In the genomic region with DNA sequence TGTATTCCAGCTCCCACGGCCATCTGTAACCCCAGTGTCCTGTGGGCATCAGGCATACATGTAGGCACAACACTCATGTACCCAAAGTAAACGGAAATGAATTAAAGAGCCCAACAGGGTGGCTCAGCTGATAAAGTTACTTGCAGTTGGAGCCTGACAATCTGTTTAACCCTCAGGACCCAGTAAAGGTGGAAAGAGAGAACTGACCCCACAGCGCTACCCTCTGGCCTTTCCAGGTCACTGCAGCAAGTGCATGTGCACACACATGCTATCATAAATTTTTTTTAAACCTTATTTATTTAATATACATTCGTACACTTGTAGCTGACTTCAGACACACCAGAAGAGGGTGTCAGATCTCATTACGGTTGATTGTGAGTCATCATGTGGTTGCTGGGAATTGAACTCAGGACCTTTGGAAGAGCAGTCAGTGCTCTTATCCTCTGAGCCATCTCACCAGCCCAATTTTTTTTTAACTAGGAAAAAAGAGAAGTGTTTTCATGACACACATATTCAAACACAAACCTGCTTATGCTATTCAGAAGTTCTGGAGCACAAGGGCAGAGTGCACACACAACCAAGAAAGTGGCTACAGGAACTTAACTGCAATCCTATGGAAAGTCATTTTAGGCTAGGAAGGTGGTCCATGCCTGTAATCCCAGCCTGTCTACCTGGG, we compare ENCODE assay signal across 14 mouse cellular contexts. TPM values are rescaled to one million over a fixed set of nuclear protein-coding genes. Genes with fewer than 3 reads are reported as not detected.
DNase-seq lines count a peak whose midpoint lies in the region; ATAC-seq and TF ChIP-seq lines count a peak whose summit lies in the region.
"Had no signal": no experiment of that assay in that cellular context is flagged by ENCODE, and none has a peak within 500 bp of the region (broad histone marks: within the 10 kb centered on the region; RNA-seq: fewer than 3 reads in every experiment).

No protein-coding gene starts in this region.

- H3K4me2 ChIP-seq in heart, embryonic 11.5 days, result no peak overlapping the region
- H3K4me2 ChIP-seq: hindbrain, embryonic 15.5 days; stomach, embryonic 15.5 days had no signal

- H3K36me3 ChIP-seq in heart, embryonic 11.5 days (ENCODE audit: control insufficient read depth, insufficient read depth, low read length), result peaks cover 32% of the 10 kb centered on the region
- H3K36me3 ChIP-seq in small intestine, adult 2 months (ENCODE audit: control insufficient read depth, insufficient read depth, low read length), result peaks cover 44% of the 10 kb centered on the region

- TF ChIP-seq POLR2A in small intestine, adult 2 months (IDR thresholded peaks at IDR 0.05; ENCODE audit: low read depth, low read length), result no peak

- TF ChIP-seq CTCF in small intestine, adult 2 months (IDR thresholded peaks at IDR 0.05; ENCODE audit: extremely low read depth, insufficient read length, insufficient replicate concordance, low read depth, low read length), result peak; percentile 36; the same call in 1 of the 2 replicates

- no peaks in the 10 kb centered on the region for H3K27me3 ChIP-seq in heart, embryonic 11.5 days (ENCODE audit: control insufficient read depth, insufficient read depth, low read length)
- H3K27me3 ChIP-seq in small intestine, adult 2 months (ENCODE audit: control insufficient read depth, insufficient read depth, low read length), result no peaks in the 10 kb centered on the region
- H3K27me3 ChIP-seq: hindbrain, embryonic 15.5 days; megakaryocyte, embryonic 14.5 days; Patski; stomach, embryonic 15.5 days had no signal

- DNase-seq in heart, postnatal 4 days, result peak; percentile 43
- peak; percentile 19 for DNase-seq in lung, postnatal 10 days
- DNase-seq in lung, postnatal 25 days (ENCODE audit: low spot score), result no peak
- DNase-seq in ZHBTc4 (ENCODE audit: low read depth, low spot score), result peak; percentile 49
- no peak for DNase-seq in spleen, adult 18-20 months
- DNase-seq in embryo, embryonic 9.5 days (ENCODE audit: extremely low spot score), result no peak
- DNase-seq: cerebellum, adult 9-10 months; layer of hippocampus, postnatal 36 days had no signal

- no peak overlapping the region for H3K27ac ChIP-seq in heart, embryonic 11.5 days (ENCODE audit: low read depth, low read length)
- no peak overlapping the region for H3K27ac ChIP-seq in small intestine, adult 2 months (ENCODE audit: insufficient read depth, low read depth, low read length)
- H3K27ac ChIP-seq: hindbrain, embryonic 15.5 days; stomach, embryonic 15.5 days had no signal

- H3K4me1 ChIP-seq in heart, embryonic 11.5 days (ENCODE audit: control insufficient read depth, insufficient read depth, low read length), result no peaks in the 10 kb centered on the region
- peaks cover 11% of the 10 kb centered on the region for H3K4me1 ChIP-seq in small intestine, adult 2 months (ENCODE audit: control insufficient read depth, insufficient read depth, insufficient read length, low read length)
- H3K4me1 ChIP-seq: hindbrain, embryonic 15.5 days had no signal

- ATAC-seq in heart, embryonic 11.5 days (replicated peaks; ENCODE audit: insufficient number of reproducible peaks, low FRiP score, low TSS enrichment), result no peak
- ATAC-seq: Patski had no signal

- WGBS in heart, embryonic 11.5 days (ENCODE audit: insufficient replicate concordance), result 77% methylated on average over 5 of the region's 5 CpGs
- 86% methylated on average over 5 of the region's 5 CpGs for WGBS in small intestine, adult 2 months

- H3K4me3 ChIP-seq in heart, embryonic 11.5 days (ENCODE audit: low read depth, low read length), result no peak overlapping the region
- no peak overlapping the region for H3K4me3 ChIP-seq in small intestine, adult 2 months (ENCODE audit: low read depth, low read length)
- H3K4me3 ChIP-seq: hindbrain, embryonic 15.5 days; megakaryocyte, embryonic 14.5 days; stomach, embryonic 15.5 days had no signal

- H3K9me3 ChIP-seq in heart, embryonic 11.5 days (replicated peaks; ENCODE audit: control insufficient read depth, low read length), result no peaks in the 10 kb centered on the region
- H3K9me3 ChIP-seq: hindbrain, embryonic 15.5 days; megakaryocyte, embryonic 14.5 days; stomach, embryonic 15.5 days had no signal

- H3K9ac ChIP-seq in heart, embryonic 11.5 days (ENCODE audit: low read depth, low read length), result no peak overlapping the region
- H3K9ac ChIP-seq: hindbrain, embryonic 15.5 days; stomach, embryonic 15.5 days had no signal

RNA-seq across cellular contexts. Expression of a gene that starts 42.7 kb away (rescaled TPM):
- 10 to 100 TPM; 54.8 to 57.7 TPM for total RNA-seq in heart, postnatal 4 days (2021)
- polyA plus RNA-seq in heart, embryonic 11.5 days (2014; fragmentation: Nextera tagmentation; extraction: Ambion mirVana), result 33.7 and 38.6 TPM in 2 replicates
- polyA plus RNA-seq in small intestine, adult 2 months (2012; rRNA removed), result 24.4 and 41.8 TPM in 2 replicates

Comparison
In these comparisons a context has a peak if more than half of its experiments do, and no peak if none do; other contexts are left out.
1. DNase-seq: peak in heart, postnatal 4 days (single experiment), lung, postnatal 10 days (single experiment) and ZHBTc4 (single experiment); none in lung, postnatal 25 days (single experiment), spleen, adult 18-20 months (0 of 2) and embryo, embryonic 9.5 days (single experiment).